Comparison of ENCODE assay signal across 9 mouse cellular contexts in genomic region chr2:167697902-167698301, GRCm38 (mm10). TPM values are rescaled to one million over a fixed set of nuclear protein-coding genes. Genes with fewer than 3 reads are reported as not detected.
DNase-seq lines count a peak whose midpoint lies in the region; ATAC-seq and TF ChIP-seq lines count a peak whose summit lies in the region.
"Had no signal": no experiment of that assay in that cellular context is flagged by ENCODE, and none has a peak within 500 bp of the region (broad histone marks: within the 10 kb centered on the region; RNA-seq: fewer than 3 reads in every experiment).

No protein-coding gene starts in this region.

- H3K9ac ChIP-seq in heart, postnatal 0 days (replicated peaks; ENCODE audit: low read depth, low read length), result no peak overlapping the region
- H3K9ac ChIP-seq in liver, adult 2 months (ENCODE audit: low read depth, low read length), result peak overlapping the region; percentile 45
- H3K9ac ChIP-seq in hindbrain, embryonic 14.5 days, result no peak overlapping the region

- no peaks in the 10 kb centered on the region for H3K36me3 ChIP-seq in heart, postnatal 0 days (replicated peaks; ENCODE audit: control insufficient read depth, insufficient read depth, low read length)
- no peaks in the 10 kb centered on the region for H3K36me3 ChIP-seq in liver, adult 2 months (ENCODE audit: control insufficient read depth, insufficient read depth, low read length)
- no peaks in the 10 kb centered on the region for H3K36me3 ChIP-seq in hindbrain, embryonic 14.5 days (replicated peaks; ENCODE audit: control insufficient read depth, insufficient read depth)

- H3K4me3 ChIP-seq in heart, postnatal 0 days (ENCODE audit: low read depth, low read length), result no peak overlapping the region
- no peak overlapping the region for H3K4me3 ChIP-seq in liver, adult 2 months (ENCODE audit: insufficient read depth, low read depth, low read length)
- H3K4me3 ChIP-seq in hindbrain, embryonic 14.5 days (replicated peaks; ENCODE audit: low read length), result no peak overlapping the region

- H3K9me3 ChIP-seq in heart, postnatal 0 days (replicated peaks; ENCODE audit: control insufficient read depth, low read length), result no peaks in the 10 kb centered on the region
- no peaks in the 10 kb centered on the region for H3K9me3 ChIP-seq in hindbrain, embryonic 14.5 days (ENCODE audit: control insufficient read depth, low read length)

- peak overlapping the region; percentile 81 for H3K27ac ChIP-seq in heart, postnatal 0 days (ENCODE audit: low read depth)
- peak overlapping the region; percentile 69 for H3K27ac ChIP-seq in liver, adult 2 months (replicated peaks; ENCODE audit: insufficient read depth, low read depth, low read length)
- H3K27ac ChIP-seq in hindbrain, embryonic 14.5 days, result no peak overlapping the region

- no peak for TF ChIP-seq POLR2A in liver, adult 2 months (IDR thresholded peaks at IDR 0.05; ENCODE audit: extremely low read depth, insufficient read depth, low read length)

- no peak for TF ChIP-seq EP300 in heart, postnatal 0 days (IDR thresholded peaks at IDR 0.05; ENCODE audit: low read depth)

- 2% methylated on average over 5 of the region's 5 CpGs for WGBS in heart, postnatal 0 days
- WGBS in liver, adult 2 months, result 7% methylated on average over 5 of the region's 5 CpGs
- 68% methylated on average over 5 of the region's 5 CpGs for WGBS in hindbrain, embryonic 14.5 days

- H3K4me2 ChIP-seq in heart, postnatal 0 days (ENCODE audit: low read depth, low read length), result peak overlapping the region; percentile 40
- H3K4me2 ChIP-seq in hindbrain, embryonic 14.5 days (replicated peaks), result no peak overlapping the region

- peak; percentile 77 for ATAC-seq in heart, postnatal 0 days (ENCODE audit: insufficient read depth, low read depth)
- ATAC-seq in frontal cortex, adult (ENCODE audit: low TSS enrichment), result no peak
- no peak for ATAC-seq in hindbrain, embryonic 14.5 days (ENCODE audit: low FRiP score)

- H3K27me3 ChIP-seq in heart, postnatal 0 days (ENCODE audit: control insufficient read depth, insufficient read depth, low read length), result no peaks in the 10 kb centered on the region
- no peaks in the 10 kb centered on the region for H3K27me3 ChIP-seq in liver, adult 2 months (ENCODE audit: control insufficient read depth, insufficient read depth, low read length)
- no peaks in the 10 kb centered on the region for H3K27me3 ChIP-seq in hindbrain, embryonic 14.5 days (ENCODE audit: control insufficient read depth, insufficient read depth, low read length)

- peak; percentile 73 to 74 for DNase-seq in B cell, adult 2 months
- peak; percentile 81 for DNase-seq in adrenal gland, postnatal 10 days
- DNase-seq in heart, postnatal 0 days (ENCODE audit: low spot score), result peak; percentile 85
- DNase-seq in liver, adult 2 months (ENCODE audit: extremely low read depth, low read depth, low spot score), result peak; percentile 90
- DNase-seq in skeletal muscle tissue, adult 2 months (ENCODE audit: low read depth, low spot score), result peak; percentile 81
- DNase-seq in hindbrain, embryonic 14.5 days (ENCODE audit: low spot score), result no peak
- no peak for DNase-seq in frontal cortex, adult 2 months (ENCODE audit: extremely low spot score in 1 of 2, low spot score in 1 of 2)

- H3K4me1 ChIP-seq in heart, postnatal 0 days (ENCODE audit: control insufficient read depth, insufficient read depth), result peaks cover 12% of the 10 kb centered on the region
- peaks cover 12% of the 10 kb centered on the region; the same call in 1 of the 2 replicates for H3K4me1 ChIP-seq in liver, adult 2 months (ENCODE audit: control insufficient read depth, insufficient read depth, low read length)
- H3K4me1 ChIP-seq in hindbrain, embryonic 14.5 days (replicated peaks; ENCODE audit: control insufficient read depth, insufficient read depth, low read length), result no peaks in the 10 kb centered on the region

- TF ChIP-seq CTCF in heart, postnatal 0 days (IDR thresholded peaks at IDR 0.05; ENCODE audit: low read depth), result no peak
- TF ChIP-seq CTCF in liver, adult 2 months (IDR thresholded peaks at IDR 0.05; ENCODE audit: low read depth, low read length), result no peak

- H3K79me2 ChIP-seq in liver, adult 2 months (ENCODE audit: control insufficient read depth, insufficient read depth, low read length), result no peaks in the 10 kb centered on the region

RNA-seq across cellular contexts. Expression of gene Tmem189, which starts 8.3 kb away (rescaled TPM):
- total RNA-seq in adrenal gland, postnatal 10 days (2021), result 10 to 100 TPM; 31.2 to 33.5 TPM
- 76.8 and 84.3 TPM in 2 replicates for total RNA-seq in heart, postnatal 0 days (2014; rRNA removed; ENCODE audit: low replicate concordance)
- 37.6 and 39.3 TPM in 2 replicates for polyA plus RNA-seq in heart, postnatal 0 days (2015; fragmentation: Nextera tagmentation; extraction: Ambion mirVana)
- 4.8 and 5.8 TPM in 2 replicates for total RNA-seq in liver, adult 2 months (2014; rRNA removed)
- polyA plus RNA-seq in liver, adult 2 months (2012; rRNA removed), result 19.6 and 24.8 TPM in 2 replicates
- 33.9 and 37.5 TPM in 2 replicates for polyA plus RNA-seq in hindbrain, embryonic 14.5 days (2014; fragmentation: Nextera tagmentation; extraction: Ambion mirVana)
- polyA plus RNA-seq in frontal cortex, adult 2 months (2012; rRNA removed), result 71.5 and 75.7 TPM in 2 replicates

RNA-seq across cellular contexts. Expression of gene Cebpb, which starts 9.2 kb away (rescaled TPM):
- 100 to 1,000 TPM; 269 to 439 TPM for total RNA-seq in adrenal gland, postnatal 10 days (2021)
- 43.5 and 50.8 TPM in 2 replicates for total RNA-seq in heart, postnatal 0 days (2014; rRNA removed; ENCODE audit: low replicate concordance)
- 4.9 and 5.8 TPM in 2 replicates for polyA plus RNA-seq in heart, postnatal 0 days (2015; fragmentation: Nextera tagmentation; extraction: Ambion mirVana)
- 125 and 147 TPM in 2 replicates for total RNA-seq in liver, adult 2 months (2014; rRNA removed)
- polyA plus RNA-seq in liver, adult 2 months (2012; rRNA removed), result 200 and 210 TPM in 2 replicates
- polyA plus RNA-seq in hindbrain, embryonic 14.5 days (2014; fragmentation: Nextera tagmentation; extraction: Ambion mirVana), result 3.5 and 3.6 TPM in 2 replicates
- 14.5 and 14.9 TPM in 2 replicates for polyA plus RNA-seq in frontal cortex, adult 2 months (2012; rRNA removed)

RNA-seq across cellular contexts. Expression of gene Gm20431, which starts 36.6 kb away (rescaled TPM):
- total RNA-seq in adrenal gland, postnatal 10 days (2021), result 10 to 100 TPM; 16.4 to 17.5 TPM
- total RNA-seq in heart, postnatal 0 days (2014; rRNA removed; ENCODE audit: low replicate concordance), result 5.8 and 25.5 TPM in 2 replicates
- 2.7 and 5.1 TPM in 2 replicates for polyA plus RNA-seq in heart, postnatal 0 days (2015; fragmentation: Nextera tagmentation; extraction: Ambion mirVana)
- not detected in 2 replicates for total RNA-seq in liver, adult 2 months (2014; rRNA removed)
- polyA plus RNA-seq in liver, adult 2 months (2012; rRNA removed), result 10.6 and 10.8 TPM in 2 replicates
- polyA plus RNA-seq in hindbrain, embryonic 14.5 days (2014; fragmentation: Nextera tagmentation; extraction: Ambion mirVana), result 15.5 and 19.8 TPM in 2 replicates
- 0.88 TPM in 1 of 2 replicates, not detected in the other for polyA plus RNA-seq in frontal cortex, adult 2 months (2012; rRNA removed)
- polyA plus RNA-seq: neural tube, embryonic 11.5 days had no signal

Comparison
In these comparisons a context has a peak if more than half of its experiments do, and no peak if none do; other contexts are left out.
1. DNase-seq: peak in B cell, adult 2 months (2 of 2), adrenal gland, postnatal 10 days (single experiment), heart, postnatal 0 days (single experiment), liver, adult 2 months (single experiment) and skeletal muscle tissue, adult 2 months (single experiment); none in hindbrain, embryonic 14.5 days (single experiment) and frontal cortex, adult 2 months (0 of 2).
2. RNA of gene Cebpb, which starts 9.2 kb away (polyA plus RNA-seq): 200 to 210 TPM in liver, adult 2 months; 14.5 to 14.9 TPM in frontal cortex, adult 2 months, 4.9 to 5.8 TPM in heart, postnatal 0 days and 3.5 to 3.6 TPM in hindbrain, embryonic 14.5 days; every median in the first group is over 10 times any median in the second.